Mouse (Mus musculus) limb, embryonic 10.5 days (tissue): ENCODE measurements around the gene Dhcr24. TPM values are rescaled to one million over a fixed set of nuclear protein-coding genes. Genes with fewer than 3 reads are reported as not detected.

Source experiments
- DNase-seq: peaks from one replicate; pipeline ENCODE4 v3.0.0-alpha.2; 2017; ENCODE audit warnings: low spot score
- H3K27ac ChIP-seq: fragments of 300-500 bp; sonication (generic); 2 replicates; pipeline ENCODE4 v1.5.1; 2016; ENCODE audit warnings: mild to moderate bottlenecking
- H3K27me3 ChIP-seq: fragments of 300-500 bp; sonication (generic); 2 replicates; pipeline ENCODE4 v1.6.1; 2016; ENCODE audit warnings: low read depth, mild to moderate bottlenecking; ENCODE audit not compliant: poor library complexity, severe bottlenecking
- H3K36me3 ChIP-seq: fragments of 300-500 bp; sonication (generic); 2 replicates; pipeline ENCODE4 v1.6.1; 2016; ENCODE audit warnings: mild to moderate bottlenecking, moderate library complexity
- H3K4me1 ChIP-seq: fragments of 300-500 bp; sonication (generic); 2 replicates; pipeline ENCODE4 v1.6.1; 2016
- H3K4me3 ChIP-seq: fragments of 300-500 bp; sonication (generic); 2 replicates; pipeline ENCODE4 v1.5.1; 2016; ENCODE audit warnings: mild to moderate bottlenecking, moderate library complexity
- H3K9me3 ChIP-seq: fragments of 300-500 bp; sonication (generic); replicated peaks from 2 replicates; pipeline ENCODE4 v1.6.1; 2016; ENCODE audit warnings: mild to moderate bottlenecking
- WGBS: fragments of 180-500 bp; shearing (Covaris S2); methylation state at CpG from one replicate; pipeline ENCODE4 v1.1.7; 2016; 5-methylcytosine and 5-hydroxymethylcytosine counted together
- polyA plus RNA-seq: library from polyadenylated mRNA; unstranded; fragments of >200 nt; fragmentation: Nextera tagmentation; extraction: Ambion mirVana; gene quantifications from 2 replicates; pipeline ENCODE4 v1.2.1, GENCODE M21; 2016

The Dhcr24 gene
- polyA plus RNA-seq, 1 experiment from 2014 or later, result 9.8 TPM

GRCm38 (mm10) chr4:106569680-106570079 is 8.8 kb downstream of the Dhcr24 start:
- H3K9me3 ChIP-seq, result no peaks in the 10 kb centered on the region
- H3K27ac ChIP-seq, result no peak overlapping the region
- 89% methylated on average over 4 of the region's 4 CpGs for WGBS
- no peaks in the 10 kb centered on the region for H3K4me1 ChIP-seq
- DNase-seq, result no peak
- no peak overlapping the region for H3K4me3 ChIP-seq
- no peaks in the 10 kb centered on the region for H3K27me3 ChIP-seq
- H3K36me3 ChIP-seq, result peaks cover 100% of the 10 kb centered on the region

- H3K27ac ChIP-seq, result no peak overlapping the region
- WGBS, result 91% methylated on average over 11 of the region's 11 CpGs
- no peak overlapping the region for H3K4me3 ChIP-seq
- H3K9me3 ChIP-seq, result no peaks in the 10 kb centered on the region
- no peaks in the 10 kb centered on the region for H3K27me3 ChIP-seq
- DNase-seq, result no peak
- peaks cover 100% of the 10 kb centered on the region for H3K36me3 ChIP-seq
- 0 out of 2 replicates have a peak, but pooled peaks cover 3% of the 10 kb centered on the region for H3K4me1 ChIP-seq
These were observed 10.4 kb downstream of the Dhcr24 start for GRCm38 (mm10) chr4:106571081-106571724.

- H3K9me3 ChIP-seq, result no peaks in the 10 kb centered on the region
- H3K27me3 ChIP-seq, result no peaks in the 10 kb centered on the region
- H3K4me3 ChIP-seq, result no peak overlapping the region
- DNase-seq, result no peak
- peaks cover 100% of the 10 kb centered on the region for H3K36me3 ChIP-seq
- H3K27ac ChIP-seq, result no peak overlapping the region
- WGBS, result 92% methylated on average over 8 of the region's 8 CpGs
- peaks cover 10% of the 10 kb centered on the region; the same call in 1 of the 2 replicates for H3K4me1 ChIP-seq
These were observed 14.2 kb downstream of the Dhcr24 start for GRCm38 (mm10) chr4:106575022-106575421.

GRCm38 (mm10) chr4:106577511-106577910 is 16.7 kb downstream of the Dhcr24 start:
- 90% methylated on average over 7 of the region's 7 CpGs for WGBS
- peaks cover 10% of the 10 kb centered on the region; the same call in 1 of the 2 replicates for H3K4me1 ChIP-seq

GRCm38 (mm10) chr4:106581176-106581864 is 20.5 kb downstream of the Dhcr24 start:
- Histone ChIP-seq H3K27ac (no peak overlapping the region), H3K9me3 (no peaks in the 10 kb centered on the region), H3K4me3 (no peak overlapping the region), H3K27me3 (no peaks in the 10 kb centered on the region), H3K36me3 (peaks cover 100% of the 10 kb centered on the region), H3K4me1 (peaks cover 5% of the 10 kb centered on the region; the same call in 1 of the 2 replicates)
- 90% methylated on average over 14 of the region's 14 CpGs for WGBS
- DNase-seq, result no peak

More at GRCm38 (mm10) chr4:106577511-106577910, 16.7 kb downstream of the Dhcr24 start:
- Histone ChIP-seq H3K36me3 (peaks cover 100% of the 10 kb centered on the region), H3K4me3 (no peak overlapping the region), H3K27ac (no peak overlapping the region), H3K27me3 (no peaks in the 10 kb centered on the region), H3K9me3 (no peaks in the 10 kb centered on the region)
- DNase-seq, result no peak

GRCm38 (mm10) chr4:106581865-106582204 is 21.0 kb downstream of the Dhcr24 start:
- H3K9me3 ChIP-seq, result no peaks in the 10 kb centered on the region
- H3K27ac ChIP-seq, result no peak overlapping the region
- no peaks in the 10 kb centered on the region for H3K27me3 ChIP-seq
- no peak for DNase-seq
- no peak overlapping the region for H3K4me3 ChIP-seq
- 93% methylated on average over 15 of the region's 15 CpGs for WGBS
- peaks cover 100% of the 10 kb centered on the region for H3K36me3 ChIP-seq
- 0 out of 2 replicates have a peak, but pooled peaks cover under 1% of the 10 kb centered on the region for H3K4me1 ChIP-seq

- Histone ChIP-seq H3K9me3 (no peaks in the 10 kb centered on the region), H3K36me3 (peaks cover 100% of the 10 kb centered on the region), H3K27me3 (no peaks in the 10 kb centered on the region), H3K27ac (no peak overlapping the region), H3K4me3 (no peak overlapping the region), H3K4me1 (no peaks in the 10 kb centered on the region)
- 85% methylated on average over 12 of the region's 12 CpGs for WGBS
- no peak for DNase-seq
These were observed 21.8 kb downstream of the Dhcr24 start for GRCm38 (mm10) chr4:106582428-106583153.

GRCm38 (mm10) chr4:106584665-106585064 is 23.8 kb downstream of the Dhcr24 start:
- Histone ChIP-seq H3K27ac (no peak overlapping the region), H3K36me3 (peaks cover 100% of the 10 kb centered on the region), H3K27me3 (no peaks in the 10 kb centered on the region), H3K4me1 (no peaks in the 10 kb centered on the region), H3K4me3 (no peak overlapping the region), H3K9me3 (no peaks in the 10 kb centered on the region)
- 96% methylated on average over 4 of the region's 4 CpGs for WGBS
- DNase-seq, result no peak

- no peak overlapping the region for H3K4me3 ChIP-seq
- no peak overlapping the region for H3K27ac ChIP-seq
- no peaks in the 10 kb centered on the region for H3K27me3 ChIP-seq
- 96% methylated on average over 6 of the region's 6 CpGs for WGBS
- no peaks in the 10 kb centered on the region for H3K9me3 ChIP-seq
- no peaks in the 10 kb centered on the region for H3K4me1 ChIP-seq
- H3K36me3 ChIP-seq, result peaks cover 94% of the 10 kb centered on the region
- no peak for DNase-seq
These were observed 26.2 kb downstream of the Dhcr24 start for GRCm38 (mm10) chr4:106587075-106587474.

- no peak overlapping the region for H3K27ac ChIP-seq
- WGBS, result 74% methylated on average over 9 of the region's 9 CpGs
- H3K27me3 ChIP-seq, result no peaks in the 10 kb centered on the region
- H3K4me1 ChIP-seq, result no peaks in the 10 kb centered on the region
- no peak overlapping the region for H3K4me3 ChIP-seq
- DNase-seq, result no peak
- peaks cover 64% of the 10 kb centered on the region for H3K36me3 ChIP-seq
- no peaks in the 10 kb centered on the region for H3K9me3 ChIP-seq
These were observed 29.3 kb downstream of the Dhcr24 start for GRCm38 (mm10) chr4:106590142-106590541.

GRCm38 (mm10) chr4:106590871-106591270 is 30.0 kb downstream of the Dhcr24 start:
- H3K27ac ChIP-seq, result no peak overlapping the region
- WGBS, result 87% methylated on average over 9 of the region's 9 CpGs
- H3K4me3 ChIP-seq, result no peak overlapping the region
- no peaks in the 10 kb centered on the region for H3K9me3 ChIP-seq
- no peaks in the 10 kb centered on the region for H3K4me1 ChIP-seq
- H3K36me3 ChIP-seq, result peaks cover 56% of the 10 kb centered on the region
- H3K27me3 ChIP-seq, result no peaks in the 10 kb centered on the region
- no peak for DNase-seq

- H3K4me1 ChIP-seq, result no peaks in the 10 kb centered on the region
- H3K36me3 ChIP-seq, result peaks cover 29% of the 10 kb centered on the region
- H3K4me3 ChIP-seq, result no peak overlapping the region
- no peaks in the 10 kb centered on the region for H3K9me3 ChIP-seq
- H3K27ac ChIP-seq, result no peak overlapping the region
- no peaks in the 10 kb centered on the region for H3K27me3 ChIP-seq
- DNase-seq, result no peak
- WGBS, result 59% methylated on average over 7 of the region's 7 CpGs
These were observed 32.8 kb downstream of the Dhcr24 start for GRCm38 (mm10) chr4:106593636-106594035.

- Histone ChIP-seq H3K36me3 (peaks cover 3% of the 10 kb centered on the region), H3K4me3 (no peak overlapping the region), H3K27me3 (no peaks in the 10 kb centered on the region), H3K27ac (no peak overlapping the region), H3K4me1 (no peaks in the 10 kb centered on the region), H3K9me3 (no peaks in the 10 kb centered on the region)
- 61% methylated on average over 3 of the region's 3 CpGs for WGBS
- DNase-seq, result no peak
These were observed 35.4 kb downstream of the Dhcr24 start for GRCm38 (mm10) chr4:106596200-106596599.
